Mouse (Mus musculus): ENCODE measurements at regions not wholly inside any gene's neighbourhood (a gene's known extent, or its start where the extent isn't known, plus 50 kb on each side); places are given as distances from the start of the nearest gene placed in this dataset.
A peak's percentile ranks its signal among the peaks of the same experiment; 100 is the strongest.

DNA sequence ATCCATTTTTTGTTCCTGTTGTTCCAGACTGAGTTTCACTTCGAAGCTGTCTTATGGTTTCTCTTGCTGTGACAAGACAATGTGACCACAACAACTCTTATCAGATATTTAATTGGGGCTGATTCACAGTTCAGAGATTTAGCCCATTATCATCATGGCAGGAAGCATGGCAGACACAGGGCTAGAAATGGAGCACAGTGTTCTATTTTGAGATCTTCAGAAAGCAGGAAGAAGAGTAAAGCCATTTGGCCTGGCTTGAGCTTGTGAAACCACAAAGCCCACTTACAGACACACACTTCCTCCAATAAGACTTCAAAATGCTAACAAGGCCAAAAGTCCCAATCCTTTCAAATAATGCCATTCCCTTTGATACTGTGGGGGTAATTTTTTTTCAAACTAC lies 670.4 kb upstream of the Cdh12 start:
- ATAC-seq (replicated peaks; ENCODE audit: low read depth, poor library complexity, severe bottlenecking) = peak; percentile 89

DNA sequence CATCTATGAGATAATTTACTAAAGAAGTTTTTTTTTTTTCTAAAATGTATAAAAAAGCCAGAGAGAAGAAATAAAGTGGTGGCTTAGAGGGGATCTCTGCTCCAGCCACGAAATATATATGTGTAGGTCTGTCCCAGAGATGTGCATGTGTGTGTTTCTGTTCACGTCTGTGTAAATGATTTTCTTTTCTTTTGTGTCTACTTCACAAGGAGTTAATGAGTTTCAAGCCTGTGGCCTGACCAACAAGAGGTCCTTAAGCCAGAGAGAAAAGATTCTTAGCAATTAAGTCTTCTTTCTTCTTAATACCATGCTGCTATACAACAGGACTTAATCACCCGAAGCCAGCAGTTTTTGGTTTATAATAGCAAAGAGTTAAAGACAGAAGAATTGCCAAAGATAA lies 665.2 kb upstream of the Cdh12 start:
- ATAC-seq (replicated peaks; ENCODE audit: low read depth, poor library complexity, severe bottlenecking) = no peak

- no peak for ATAC-seq (replicated peaks; ENCODE audit: low read depth, poor library complexity, severe bottlenecking)
Measured at GRCm38 (mm10) chr15:19806994-19807393, 642.1 kb upstream of the Cdh12 start.

GRCm38 (mm10) chr15:19813647-19814046 lies 635.4 kb upstream of the Cdh12 start:
- ATAC-seq (replicated peaks; ENCODE audit: low read depth, poor library complexity, severe bottlenecking) = no peak

DNA sequence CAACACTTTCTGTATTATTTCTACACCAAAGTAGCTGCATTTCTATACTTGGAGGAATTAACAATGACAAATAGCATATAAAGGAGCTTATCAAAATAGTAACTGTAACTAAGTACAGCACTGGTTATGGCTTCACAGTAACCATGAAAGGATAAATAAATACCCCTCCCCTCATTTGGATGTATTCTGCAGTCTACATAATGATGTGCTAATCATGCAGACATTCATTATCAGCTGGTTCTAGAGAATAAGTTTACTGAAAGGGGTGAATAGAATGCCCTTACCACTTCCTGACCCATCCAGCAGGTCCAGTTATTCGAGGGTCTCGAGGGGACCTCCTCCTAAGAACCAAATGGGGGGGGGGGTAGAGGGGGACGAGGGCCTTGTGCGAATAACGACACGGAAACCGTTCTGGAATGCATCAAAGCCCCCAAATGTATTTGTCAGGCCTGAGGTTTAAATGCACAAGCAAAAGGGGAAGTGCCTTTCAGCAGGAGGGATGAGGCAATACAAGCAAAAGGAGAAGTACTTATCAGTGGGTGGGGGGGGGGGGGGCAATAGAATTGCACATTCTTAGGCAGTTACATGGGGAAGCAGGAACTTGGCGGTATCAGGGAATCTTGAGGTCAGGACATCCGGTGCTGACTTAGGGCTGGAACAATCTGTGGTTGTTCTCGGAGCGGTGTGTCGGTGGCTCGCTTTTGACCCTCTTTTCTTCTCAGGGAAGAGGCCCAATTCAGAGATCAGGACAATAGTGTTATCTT lies 592.0 kb upstream of the Cdh12 start:
- ATAC-seq (replicated peaks; ENCODE audit: low read depth, poor library complexity, severe bottlenecking) = peak; percentile 60

DNA sequence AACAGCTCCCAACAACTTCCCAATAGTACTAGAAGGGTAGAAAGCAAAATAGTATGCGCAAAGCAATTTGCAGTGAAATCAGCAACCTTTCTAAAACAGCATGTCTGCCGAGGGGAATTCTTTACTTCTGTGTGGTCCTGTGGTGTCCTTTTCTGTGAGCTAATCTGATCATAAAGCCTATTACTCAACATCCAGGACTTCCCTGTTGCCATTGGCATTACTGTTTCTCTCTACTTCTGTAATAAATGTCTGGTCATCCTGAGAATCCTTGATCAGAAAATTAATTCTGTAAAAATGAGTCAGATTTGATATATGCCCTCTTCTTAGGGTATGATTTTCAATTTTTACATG lies 591.4 kb upstream of the Cdh12 start:
- peak; percentile 99 for ATAC-seq (replicated peaks; ENCODE audit: low read depth, poor library complexity, severe bottlenecking)

DNA sequence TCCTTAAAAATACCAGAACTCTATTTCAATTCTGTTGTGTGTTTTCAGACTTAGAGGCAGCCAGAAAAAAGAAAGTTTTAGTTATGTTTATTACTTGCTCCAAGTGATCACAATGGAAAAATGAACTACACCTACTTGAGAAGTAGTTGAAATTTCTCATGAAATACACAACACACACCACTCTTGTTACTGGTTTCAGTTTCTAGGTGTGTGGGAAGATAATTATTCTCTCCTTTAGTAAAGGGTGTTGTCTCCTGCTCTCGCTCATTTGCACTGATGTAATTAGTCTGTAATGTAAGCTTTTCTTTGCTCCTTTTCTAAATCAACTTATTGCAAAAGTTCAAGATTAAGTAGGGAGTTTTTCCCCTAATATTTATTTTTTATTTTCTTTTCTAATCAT lies 590.4 kb upstream of the Cdh12 start:
- no peak for ATAC-seq (replicated peaks; ENCODE audit: low read depth, poor library complexity, severe bottlenecking)

- ATAC-seq (replicated peaks; ENCODE audit: low read depth, poor library complexity, severe bottlenecking) = no peak
Measured at GRCm38 (mm10) chr15:19863979-19864378, 585.1 kb upstream of the Cdh12 start.

DNA sequence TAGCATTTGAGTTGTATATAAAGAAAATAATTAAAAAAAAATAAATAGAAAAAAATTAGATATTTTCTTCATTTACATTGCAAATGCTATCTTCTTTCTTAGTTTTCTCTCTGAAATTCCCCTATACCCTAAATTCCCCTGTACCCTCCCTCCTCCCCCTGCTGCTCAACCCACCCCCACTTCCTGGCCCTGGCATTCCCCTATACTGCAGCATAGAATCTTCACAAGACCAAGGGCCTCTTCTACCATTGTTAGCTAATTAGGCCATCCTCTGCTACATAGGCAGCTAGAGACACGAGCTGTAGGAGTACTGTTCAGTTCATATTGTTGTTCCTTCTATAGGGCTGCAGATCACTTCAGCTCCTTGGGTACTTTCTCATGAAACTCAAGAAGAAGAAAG lies 582.5 kb upstream of the Cdh12 start:
- ATAC-seq (replicated peaks; ENCODE audit: low read depth, poor library complexity, severe bottlenecking) = no peak

DNA sequence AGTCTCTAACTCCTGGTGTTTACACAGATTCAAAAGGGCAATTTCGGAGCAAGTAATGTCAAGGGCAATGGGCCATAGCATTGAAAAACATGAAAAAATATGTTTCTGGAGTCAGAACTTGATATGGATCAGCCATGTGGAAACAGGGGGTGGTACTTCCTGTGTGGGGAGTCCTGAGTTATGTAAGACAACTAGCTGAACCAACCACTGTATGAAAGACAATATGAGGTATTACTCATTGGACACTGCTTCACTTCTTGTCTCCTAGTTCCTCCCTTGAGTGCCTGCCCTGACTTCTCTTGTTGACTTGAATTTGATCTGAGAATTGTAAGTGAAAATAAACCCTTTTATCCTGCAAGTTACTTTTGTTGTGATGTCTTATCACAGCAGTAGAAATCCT lies 580.0 kb upstream of the Cdh12 start:
- ATAC-seq (replicated peaks; ENCODE audit: low read depth, poor library complexity, severe bottlenecking) = 0 out of 2 replicates have a peak, but pooled peaks have one; percentile 54

DNA sequence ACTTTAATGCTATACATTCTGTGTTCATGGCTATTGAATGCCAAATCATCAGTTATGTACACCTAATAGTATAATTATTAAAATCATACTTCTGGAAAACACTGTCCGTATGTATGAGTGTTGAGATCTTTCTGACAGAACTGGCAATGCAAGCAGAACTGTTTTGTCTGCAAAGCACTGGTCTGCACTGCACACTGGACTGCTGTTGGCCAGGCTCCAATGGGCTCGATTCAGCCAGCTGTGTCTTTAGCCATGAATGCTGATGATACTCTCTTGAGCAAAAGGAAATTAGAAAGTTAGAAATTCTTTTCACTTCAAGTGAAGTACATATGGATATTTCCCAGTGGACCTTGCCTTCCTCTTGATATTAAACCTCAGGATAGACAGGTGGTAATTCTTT lies 576.5 kb upstream of the Cdh12 start:
- ATAC-seq (replicated peaks; ENCODE audit: low read depth, poor library complexity, severe bottlenecking) = no peak

Data from common myeloid progenitor, adult 5-6 weeks (primary cell).